Mouse (Mus musculus): Measurements from ENCODE around the gene Bckdk. TPM values are rescaled to one million over a fixed set of nuclear protein-coding genes. Genes with fewer than 3 reads are reported as not detected.

The Bckdk gene
- total and polyA plus RNA-seq, 2 experiments, result 8.2 to 19.8 TPM

GRCm38 (mm10) chr7:127928596-127928995 lies 24.7 kb downstream of the Bckdk start:
- H3K4me1 ChIP-seq (ENCODE audit: control insufficient read depth, insufficient read depth, low read length), result peaks cover 18% of the 10 kb centered on the region
- peaks cover 3% of the 10 kb centered on the region; the same call in 1 of the 2 replicates for H3K36me3 ChIP-seq (ENCODE audit: control insufficient read depth, insufficient read depth, low read length)
- H3K27me3 ChIP-seq (ENCODE audit: control insufficient read depth, insufficient read depth, low read length), result no peaks in the 10 kb centered on the region
- no peak for TF ChIP-seq CTCF (IDR thresholded peaks at IDR 0.05; ENCODE audit: low read depth, low read length)
- TF ChIP-seq POLR2A (IDR thresholded peaks at IDR 0.05; ENCODE audit: extremely low read depth, insufficient read depth, low read length), result no peak
- H3K79me2 ChIP-seq (ENCODE audit: control insufficient read depth, insufficient read depth, low read length), result no peaks in the 10 kb centered on the region
- no peak overlapping the region for H3K27ac ChIP-seq (replicated peaks; ENCODE audit: insufficient read depth, low read depth, low read length)
- 43% methylated on average over 5 of the region's 5 CpGs for WGBS
- H3K9ac ChIP-seq (ENCODE audit: low read depth, low read length), result no peak overlapping the region
- no peak for DNase-seq (ENCODE audit: extremely low read depth, low read depth, low spot score)
- H3K4me3 ChIP-seq (ENCODE audit: insufficient read depth, low read depth, low read length), result no peak overlapping the region

GRCm38 (mm10) chr7:127929923-127930322 lies 26.0 kb downstream of the Bckdk start, which contains the start of gene Prss8:
Gene Prss8 (minus strand): TSS chr7:127930104.
- peak; percentile 79 for DNase-seq (ENCODE audit: extremely low read depth, low read depth, low spot score)
- Histone ChIP-seq H3K4me3 (ENCODE audit: insufficient read depth, low read depth, low read length) (peak within 1 kb of the TSS; percentile 59), H3K9ac (ENCODE audit: low read depth, low read length) (peak within 1 kb of the TSS; percentile 67), H3K79me2 (ENCODE audit: control insufficient read depth, insufficient read depth, low read length) (no peaks in the 10 kb centered on the region), H3K27ac (replicated peaks; ENCODE audit: insufficient read depth, low read depth, low read length) (peak within 1 kb of the TSS; percentile 41), H3K36me3 (ENCODE audit: control insufficient read depth, insufficient read depth, low read length) (peaks cover 2% of the 10 kb centered on the region; the same call in 1 of the 2 replicates), H3K27me3 (ENCODE audit: control insufficient read depth, insufficient read depth, low read length) (no peaks in the 10 kb centered on the region), H3K4me1 (ENCODE audit: control insufficient read depth, insufficient read depth, low read length) (peaks cover 20% of the 10 kb centered on the region)
- WGBS, result 15% methylated on average over 6 of the region's 6 CpGs
- TF ChIP-seq POLR2A (IDR thresholded peaks at IDR 0.05; ENCODE audit: extremely low read depth, insufficient read depth, low read length), result peak; percentile 29; the same call in 1 of the 2 replicates
- no peak for TF ChIP-seq CTCF (IDR thresholded peaks at IDR 0.05; ENCODE audit: low read depth, low read length)

- H3K4me1 ChIP-seq (ENCODE audit: control insufficient read depth, insufficient read depth, low read length), result peaks cover 20% of the 10 kb centered on the region
- peak overlapping the region; percentile 18; the same call in 1 of the 2 replicates for H3K27ac ChIP-seq (replicated peaks; ENCODE audit: insufficient read depth, low read depth, low read length)
- WGBS, result 27% methylated on average over 5 of the region's 5 CpGs
- H3K4me3 ChIP-seq (ENCODE audit: insufficient read depth, low read depth, low read length), result no peak overlapping the region
- peak; percentile 39 for DNase-seq (ENCODE audit: extremely low read depth, low read depth, low spot score)
- no peaks in the 10 kb centered on the region for H3K79me2 ChIP-seq (ENCODE audit: control insufficient read depth, insufficient read depth, low read length)
- peaks cover under 1% of the 10 kb centered on the region; the same call in 1 of the 2 replicates for H3K36me3 ChIP-seq (ENCODE audit: control insufficient read depth, insufficient read depth, low read length)
- no peaks in the 10 kb centered on the region for H3K27me3 ChIP-seq (ENCODE audit: control insufficient read depth, insufficient read depth, low read length)
- no peak for TF ChIP-seq POLR2A (IDR thresholded peaks at IDR 0.05; ENCODE audit: extremely low read depth, insufficient read depth, low read length)
- TF ChIP-seq CTCF (IDR thresholded peaks at IDR 0.05; ENCODE audit: low read depth, low read length), result no peak
- no peak overlapping the region for H3K9ac ChIP-seq (ENCODE audit: low read depth, low read length)
These were observed 26.8 kb downstream of the Bckdk start for GRCm38 (mm10) chr7:127930636-127931035.

DNA sequence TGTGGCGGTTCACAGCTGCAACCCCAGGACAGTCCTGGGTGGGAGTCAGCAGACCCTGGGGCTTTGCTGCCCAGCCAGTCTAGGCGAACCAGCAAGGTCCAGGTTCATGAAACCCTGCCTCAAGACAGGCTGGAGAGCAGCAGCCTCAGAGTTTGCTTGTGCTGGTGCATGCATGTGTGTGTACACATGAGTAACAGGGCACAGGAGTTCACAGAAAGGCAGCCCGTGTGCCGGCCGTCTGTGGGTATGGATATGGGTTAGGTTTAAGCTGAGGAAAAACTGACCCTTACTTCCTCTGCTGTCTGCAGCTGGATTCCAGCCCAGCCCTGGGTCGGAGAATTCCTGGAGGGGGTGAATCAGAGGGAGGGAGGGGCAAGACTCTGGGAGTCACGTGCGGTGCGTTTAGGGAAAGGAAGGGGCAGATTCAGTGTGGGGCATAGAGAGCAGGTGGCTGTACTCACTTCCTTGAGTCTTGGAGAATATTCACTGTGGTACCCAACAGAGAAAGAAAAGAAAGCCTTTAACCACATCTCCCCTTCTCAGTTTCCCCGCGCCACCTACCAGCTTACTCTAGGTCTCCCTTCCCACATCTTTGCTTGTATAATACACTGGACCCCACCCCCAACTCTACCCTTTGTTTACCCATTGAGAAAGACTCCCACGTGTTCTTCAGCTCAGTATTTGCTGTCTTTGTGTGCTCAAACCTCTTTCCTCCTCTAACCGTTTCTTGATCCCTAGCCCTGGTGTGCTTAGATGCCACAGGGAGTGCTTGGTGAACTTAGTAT lies 27.7 kb downstream of the Bckdk start:
- H3K27ac ChIP-seq (replicated peaks; ENCODE audit: insufficient read depth, low read depth, low read length), result peak overlapping the region; percentile 88
- peak overlapping the region; percentile 24; the same call in 1 of the 2 replicates for H3K4me3 ChIP-seq (ENCODE audit: insufficient read depth, low read depth, low read length)
- DNase-seq (ENCODE audit: extremely low read depth, low read depth, low spot score), result peak; percentile 84
- peaks cover 20% of the 10 kb centered on the region for H3K4me1 ChIP-seq (ENCODE audit: control insufficient read depth, insufficient read depth, low read length)
- H3K36me3 ChIP-seq (ENCODE audit: control insufficient read depth, insufficient read depth, low read length), result no peaks in the 10 kb centered on the region
- 16% methylated on average over 13 of the region's 13 CpGs for WGBS
- H3K9ac ChIP-seq (ENCODE audit: low read depth, low read length), result peak overlapping the region; percentile 65
- H3K27me3 ChIP-seq (ENCODE audit: control insufficient read depth, insufficient read depth, low read length), result no peaks in the 10 kb centered on the region
- TF ChIP-seq POLR2A (IDR thresholded peaks at IDR 0.05; ENCODE audit: extremely low read depth, insufficient read depth, low read length), result no peak
- TF ChIP-seq CTCF (IDR thresholded peaks at IDR 0.05; ENCODE audit: low read depth, low read length), result no peak
- H3K79me2 ChIP-seq (ENCODE audit: control insufficient read depth, insufficient read depth, low read length), result no peaks in the 10 kb centered on the region

DNA sequence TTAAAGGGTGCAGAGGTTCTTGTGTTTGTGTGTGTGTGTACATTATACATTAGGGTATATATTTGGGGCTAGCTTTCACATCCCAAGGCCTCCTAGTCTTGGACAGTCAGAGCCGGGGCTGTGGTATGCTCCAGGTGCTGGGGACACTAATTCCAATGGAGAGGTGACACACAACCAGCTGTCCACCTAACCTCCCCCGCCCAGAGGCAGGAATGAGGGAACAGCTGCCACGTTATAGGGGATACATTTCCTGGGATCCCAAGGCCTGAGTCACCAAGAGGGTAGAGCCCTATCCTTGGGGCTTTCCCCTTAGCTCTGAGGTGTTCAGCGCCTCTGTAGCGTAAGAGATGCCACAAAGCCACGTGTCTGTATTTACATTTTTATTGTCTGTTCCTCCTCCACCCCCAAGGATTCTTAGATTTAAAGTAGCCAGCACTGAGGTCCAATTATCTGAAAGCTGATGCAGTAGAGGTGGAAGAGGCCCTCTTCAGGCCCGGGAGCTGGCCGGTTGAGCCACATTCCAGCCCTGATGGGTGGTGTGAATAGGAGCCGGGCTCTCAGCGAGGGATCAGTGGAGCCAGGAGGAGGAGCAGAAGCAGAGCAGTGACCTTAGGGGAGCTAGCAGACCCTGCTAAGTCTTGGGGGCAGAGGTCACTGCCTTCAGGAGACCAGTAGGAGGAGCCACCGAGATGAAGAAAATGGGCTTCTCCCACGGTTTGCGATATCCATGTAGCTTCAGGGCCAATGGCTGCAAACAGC lies 28.6 kb downstream of the Bckdk start:
- no peaks in the 10 kb centered on the region for H3K79me2 ChIP-seq (ENCODE audit: control insufficient read depth, insufficient read depth, low read length)
- H3K36me3 ChIP-seq (ENCODE audit: control insufficient read depth, insufficient read depth, low read length), result no peaks in the 10 kb centered on the region
- peak overlapping the region; percentile 67 for H3K27ac ChIP-seq (replicated peaks; ENCODE audit: insufficient read depth, low read depth, low read length)
- peaks cover 20% of the 10 kb centered on the region for H3K4me1 ChIP-seq (ENCODE audit: control insufficient read depth, insufficient read depth, low read length)
- no peak overlapping the region for H3K4me3 ChIP-seq (ENCODE audit: insufficient read depth, low read depth, low read length)
- no peak for TF ChIP-seq CTCF (IDR thresholded peaks at IDR 0.05; ENCODE audit: low read depth, low read length)
- no peak for TF ChIP-seq POLR2A (IDR thresholded peaks at IDR 0.05; ENCODE audit: extremely low read depth, insufficient read depth, low read length)
- H3K9ac ChIP-seq (ENCODE audit: low read depth, low read length), result peak overlapping the region; percentile 32
- no peak for DNase-seq (ENCODE audit: extremely low read depth, low read depth, low spot score)
- 51% methylated on average over 13 of the region's 13 CpGs for WGBS
- no peaks in the 10 kb centered on the region for H3K27me3 ChIP-seq (ENCODE audit: control insufficient read depth, insufficient read depth, low read length)
